Mouse (Mus musculus): Measurements from ENCODE around the gene Gcnt3. TPM values are rescaled to one million over a fixed set of nuclear protein-coding genes. Genes with fewer than 3 reads are reported as not detected.

Gcnt3 gene
- polyA plus RNA-seq, 2 experiments, result not detected

DNA sequence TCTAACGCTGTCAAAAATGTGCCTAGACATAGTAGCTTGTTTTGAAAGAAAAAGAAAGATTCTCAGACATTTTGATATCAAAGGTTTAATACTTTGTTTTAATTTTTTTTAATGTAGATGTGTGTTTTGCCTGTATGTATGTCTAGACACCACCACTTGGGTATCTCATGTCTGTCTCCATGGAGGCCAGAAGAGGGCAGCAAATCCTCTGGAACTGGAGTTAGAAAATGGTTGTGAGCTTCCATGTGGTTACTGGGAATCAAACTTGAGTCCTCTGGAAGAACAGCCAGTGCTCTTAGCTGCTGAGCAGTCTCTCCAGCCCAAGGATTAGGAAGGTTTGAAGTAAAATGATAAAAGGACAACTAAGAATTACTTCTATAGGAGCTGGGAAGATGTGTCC lies 38.6 kb downstream of the Gcnt3 start:
- Histone ChIP-seq H3K4me1 (replicated peaks; ENCODE audit: control insufficient read depth in 2 of 2, insufficient read depth in 2 of 2, low read length in 1 of 2) (no peaks in the 10 kb centered on the region; a peak in 1 of 4 replicates), H3K27ac (no peak overlapping the region), H3K4me3 (ENCODE audit: insufficient read depth in 1 of 2, low read depth in 2 of 2, low read length in 2 of 2) (no peak overlapping the region), H3K27me3 (ENCODE audit: control insufficient read depth, insufficient read depth, low read length) (no peaks in the 10 kb centered on the region), H3K4me2 (ENCODE audit: low read depth) (no peak overlapping the region), H3K36me3 (replicated peaks; ENCODE audit: control insufficient read depth, insufficient read depth, low read depth) (peaks cover 56% of the 10 kb centered on the region), H3K9ac (replicated peaks) (no peak overlapping the region), H3K9me3 (ENCODE audit: control insufficient read depth, low read length) (no peaks in the 10 kb centered on the region)
- no peak for ATAC-seq (ENCODE audit: insufficient read depth)
- TF ChIP-seq EP300 (IDR thresholded peaks at IDR 0.05; ENCODE audit: low read depth) (no peak), CTCF (IDR thresholded peaks at IDR 0.05; ENCODE audit: low read depth) (peak; percentile 43)
- no peak for DNase-seq (ENCODE audit: low read depth in 3 of 3, low spot score in 3 of 3)
- 78% methylated on average over 1 of the region's 1 CpGs for WGBS (ENCODE audit: insufficient replicate concordance)

DNA sequence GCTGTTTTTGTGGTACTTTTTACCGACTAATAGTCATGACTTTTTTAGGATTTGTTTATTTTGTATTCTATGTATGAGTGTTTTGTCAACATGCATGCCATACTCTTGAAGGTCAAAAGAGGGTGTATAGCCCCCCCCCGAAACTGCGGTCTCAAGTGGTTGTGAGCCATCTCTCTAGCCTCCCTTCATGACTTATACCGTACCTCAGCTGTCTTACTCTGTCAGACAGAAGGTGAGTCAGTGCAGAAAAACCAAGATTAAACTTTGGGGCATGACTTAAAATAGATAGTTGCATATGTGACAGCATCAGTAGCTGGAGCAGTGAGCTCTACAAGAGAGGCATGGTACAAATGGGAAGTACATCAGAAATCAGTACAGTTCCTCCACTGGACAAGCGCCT lies 43.3 kb downstream of the Gcnt3 start:
- Histone ChIP-seq H3K4me2 (ENCODE audit: low read depth) (no peak overlapping the region), H3K27me3 (ENCODE audit: control insufficient read depth, insufficient read depth, low read length) (no peaks in the 10 kb centered on the region), H3K27ac (no peak overlapping the region), H3K36me3 (replicated peaks; ENCODE audit: control insufficient read depth, insufficient read depth, low read depth) (peaks cover 24% of the 10 kb centered on the region), H3K9me3 (ENCODE audit: control insufficient read depth, low read length) (no peaks in the 10 kb centered on the region), H3K4me3 (ENCODE audit: insufficient read depth in 1 of 2, low read depth in 2 of 2, low read length in 2 of 2) (no peak overlapping the region), H3K4me1 (replicated peaks; ENCODE audit: control insufficient read depth in 2 of 2, insufficient read depth in 2 of 2, low read length in 1 of 2) (peaks cover 19 to 28% of the 10 kb centered on the region in 2 experiments), H3K9ac (replicated peaks) (no peak overlapping the region)
- WGBS (ENCODE audit: insufficient replicate concordance), result 75% methylated on average over 5 of the region's 5 CpGs
- DNase-seq (ENCODE audit: low read depth in 3 of 3, low spot score in 3 of 3) (no peak), ATAC-seq (ENCODE audit: insufficient read depth) (no peak)
- no peak for TF ChIP-seq EP300 (IDR thresholded peaks at IDR 0.05; ENCODE audit: low read depth)
- no peak for TF ChIP-seq CTCF (IDR thresholded peaks at IDR 0.05; ENCODE audit: low read depth)

DNA sequence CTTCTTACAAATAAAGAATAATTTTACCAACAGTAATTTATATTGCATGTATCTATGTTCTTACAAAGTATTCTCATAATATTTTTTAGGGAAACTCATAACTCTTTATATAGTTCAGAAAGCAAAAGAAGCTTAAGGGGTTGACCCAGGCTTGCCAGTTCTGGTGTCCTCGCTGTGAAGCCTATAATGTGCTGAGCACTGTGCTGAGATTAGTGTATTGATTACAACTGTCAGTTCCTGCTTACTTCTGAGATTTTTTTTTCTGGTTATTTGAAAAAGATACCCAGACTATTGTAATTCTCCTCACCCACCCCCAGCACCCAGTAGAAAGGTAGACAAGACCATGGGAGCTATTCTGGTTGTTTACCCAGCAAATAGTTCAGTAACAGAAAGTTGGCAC lies 44.4 kb downstream of the Gcnt3 start:
- TF ChIP-seq EP300 (IDR thresholded peaks at IDR 0.05; ENCODE audit: low read depth), result no peak
- no peaks in the 10 kb centered on the region for H3K27me3 ChIP-seq (ENCODE audit: control insufficient read depth, insufficient read depth, low read length)
- no peak overlapping the region for H3K4me2 ChIP-seq (ENCODE audit: low read depth)
- DNase-seq (ENCODE audit: low read depth in 3 of 3, low spot score in 3 of 3) (no peak), ATAC-seq (ENCODE audit: insufficient read depth) (no peak)
- H3K9ac ChIP-seq (replicated peaks), result no peak overlapping the region
- WGBS (ENCODE audit: insufficient replicate concordance), result 31% methylated on average over 1 of the region's 1 CpGs
- H3K4me1 ChIP-seq (replicated peaks; ENCODE audit: control insufficient read depth in 2 of 2, insufficient read depth in 2 of 2, low read length in 1 of 2), result peaks cover 21 to 32% of the 10 kb centered on the region in 2 experiments
- H3K4me3 ChIP-seq (ENCODE audit: insufficient read depth in 1 of 2, low read depth in 2 of 2, low read length in 2 of 2), result no peak overlapping the region
- no peak overlapping the region for H3K27ac ChIP-seq
- H3K36me3 ChIP-seq (replicated peaks; ENCODE audit: control insufficient read depth, insufficient read depth, low read depth), result peaks cover 16% of the 10 kb centered on the region
- no peaks in the 10 kb centered on the region for H3K9me3 ChIP-seq (ENCODE audit: control insufficient read depth, low read length)

DNA sequence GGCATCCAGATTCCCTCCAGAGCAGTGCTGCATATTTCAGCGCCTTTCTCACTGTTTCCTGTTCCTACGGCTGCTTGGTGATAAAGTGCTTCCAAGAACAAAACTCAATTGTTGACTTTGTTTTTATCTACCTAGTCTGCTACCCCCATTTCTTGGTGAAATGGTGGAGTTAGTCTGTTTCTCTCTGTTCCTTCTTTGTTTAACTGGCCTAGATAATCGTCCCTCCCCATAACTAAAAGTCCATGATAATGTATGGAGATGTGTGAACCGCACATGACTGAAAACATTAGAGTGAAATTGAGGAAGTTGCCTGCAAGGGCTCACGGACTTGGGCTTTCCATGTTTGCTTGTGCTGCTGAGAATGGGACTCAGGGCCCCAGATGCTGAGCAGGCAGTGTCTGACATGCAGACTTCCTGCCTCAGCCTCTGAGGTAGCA lies 45.0 kb downstream of the Gcnt3 start:
- no peak for TF ChIP-seq EP300 (IDR thresholded peaks at IDR 0.05; ENCODE audit: low read depth)
- no peak for TF ChIP-seq CTCF (IDR thresholded peaks at IDR 0.05; ENCODE audit: low read depth)
- no peak for DNase-seq (ENCODE audit: low read depth in 3 of 3, low spot score in 3 of 3)
- Histone ChIP-seq H3K4me2 (ENCODE audit: low read depth) (peak overlapping the region; percentile 9; the same call in 1 of the 2 replicates), H3K27ac (no peak overlapping the region), H3K9ac (replicated peaks) (no peak overlapping the region), H3K9me3 (ENCODE audit: control insufficient read depth, low read length) (no peaks in the 10 kb centered on the region), H3K4me3 (ENCODE audit: insufficient read depth in 1 of 2, low read depth in 2 of 2, low read length in 2 of 2) (no peak overlapping the region), H3K36me3 (replicated peaks; ENCODE audit: control insufficient read depth, insufficient read depth, low read depth) (peaks cover 14% of the 10 kb centered on the region), H3K4me1 (replicated peaks; ENCODE audit: control insufficient read depth in 2 of 2, insufficient read depth in 2 of 2, low read length in 1 of 2) (peaks cover 22 to 32% of the 10 kb centered on the region in 2 experiments), H3K27me3 (ENCODE audit: control insufficient read depth, insufficient read depth, low read length) (no peaks in the 10 kb centered on the region)
- no peak for ATAC-seq (ENCODE audit: insufficient read depth)
- 4% methylated on average over 5 of the region's 5 CpGs for WGBS (ENCODE audit: insufficient replicate concordance)

DNA sequence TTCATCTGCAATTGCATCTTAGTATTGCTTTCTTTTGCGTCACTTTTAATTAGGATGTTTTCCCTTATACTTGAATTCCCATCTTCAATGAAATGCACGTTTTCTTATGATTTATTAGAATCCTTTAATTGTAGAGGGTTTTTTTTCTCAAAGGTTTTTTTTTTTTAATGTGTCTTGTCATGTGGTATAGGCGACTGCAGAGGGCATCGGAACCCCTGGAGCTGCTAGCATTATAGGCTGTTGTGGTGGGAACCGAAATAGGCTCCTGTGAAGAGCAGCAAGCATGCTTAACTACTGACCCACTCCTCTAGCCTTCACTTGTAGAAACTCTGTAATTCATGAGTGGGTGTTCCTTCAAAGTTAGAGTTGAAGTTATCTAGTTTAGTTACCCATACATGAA lies 47.5 kb downstream of the Gcnt3 start:
- Histone ChIP-seq H3K4me3 (ENCODE audit: insufficient read depth in 1 of 2, low read depth in 2 of 2, low read length in 2 of 2) (peak overlapping the region; percentile 75 to 99; a peak in 3 of 4 replicates), H3K9ac (replicated peaks) (peak overlapping the region; percentile 98; the same call in 1 of the 2 replicates), H3K27ac (no peak overlapping the region), H3K9me3 (ENCODE audit: control insufficient read depth, low read length) (no peaks in the 10 kb centered on the region), H3K27me3 (ENCODE audit: control insufficient read depth, insufficient read depth, low read length) (no peaks in the 10 kb centered on the region), H3K36me3 (replicated peaks; ENCODE audit: control insufficient read depth, insufficient read depth, low read depth) (no peaks in the 10 kb centered on the region), H3K4me2 (ENCODE audit: low read depth) (peak overlapping the region; percentile 75), H3K4me1 (replicated peaks; ENCODE audit: control insufficient read depth in 2 of 2, insufficient read depth in 2 of 2, low read length in 1 of 2) (peaks cover 22 to 32% of the 10 kb centered on the region in 2 experiments)
- ATAC-seq (ENCODE audit: insufficient read depth) (no peak), DNase-seq (ENCODE audit: low read depth in 3 of 3, low spot score in 3 of 3) (no peak)
- TF ChIP-seq CTCF (IDR thresholded peaks at IDR 0.05; ENCODE audit: low read depth) (peak; percentile 32; the same call in 1 of the 2 replicates), EP300 (IDR thresholded peaks at IDR 0.05; ENCODE audit: low read depth) (no peak)
- 12% methylated on average over 5 of the region's 5 CpGs for WGBS (ENCODE audit: insufficient replicate concordance)

Measured in liver, embryonic 14.5 days (tissue).